Mouse (Mus musculus) G1E (cell line): ENCODE results near the gene Gabbr2.

Experiments
- CTCF ChIP-seq: IDR thresholded peaks from 2 replicates; pipeline ENCODE4 v1.5.1; 2012; ENCODE audit warnings: low read depth, low read length, inconsistent platforms, mixed read lengths
- GATA1 ChIP-seq: IDR thresholded peaks from 2 replicates; pipeline ENCODE4 v1.6.1; 2012; ENCODE audit warnings: borderline replicate concordance, low read length, inconsistent platforms, mixed read lengths
- TAL1 ChIP-seq: conservative IDR thresholded peaks from 2 replicates; pipeline ENCODE4 v1.6.1; 2012; ENCODE audit warnings: low read depth, low read length, inconsistent platforms, mixed read lengths

GRCm38 (mm10) chr4:46919144-46919543, 72.5 kb downstream of the Gabbr2 start:
- TF ChIP-seq GATA1: no peak
- no peak for TF ChIP-seq CTCF
- no peak for TF ChIP-seq TAL1
